Mouse (Mus musculus) heart, adult 2 months (tissue): ENCODE results near the gene C1qtnf5.

Experiments used
- CTCF ChIP-seq: fragments of 200-600 bp; IDR thresholded peaks from 2 replicates; pipeline ENCODE4 v1.8.1; 2022; ENCODE audit warnings: antibody characterized with exemption, mild to moderate bottlenecking, moderate library complexity
- POLR2A ChIP-seq: fragments of 200-500 bp; IDR thresholded peaks from 2 replicates; pipeline ENCODE4 v1.6.1; 2011; ENCODE audit warnings: mild to moderate bottlenecking, low read depth, low read length, control low read depth; ENCODE audit not compliant: insufficient read depth

DNA sequence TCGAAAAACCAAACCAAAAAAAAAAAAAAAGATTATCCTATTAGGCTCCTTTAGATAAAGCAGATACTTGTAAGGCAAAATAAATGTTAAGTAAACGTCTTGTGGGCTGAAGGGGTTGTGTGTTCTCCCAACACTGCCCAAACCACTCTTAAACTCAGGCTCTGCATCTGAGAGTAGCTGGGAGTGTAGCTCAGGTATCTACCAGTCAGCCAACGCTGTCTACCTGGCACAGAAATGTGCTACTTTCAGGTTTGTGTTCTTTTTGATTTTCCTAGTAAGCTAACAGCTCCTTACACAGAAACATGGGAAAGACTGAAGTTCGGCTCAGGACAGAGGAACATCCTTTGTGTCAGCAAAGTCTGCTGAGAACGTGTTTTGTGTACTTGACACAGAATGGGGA lies 25.2 kb downstream of the C1qtnf5 start:
- no peak for TF ChIP-seq POLR2A
- no peak for TF ChIP-seq CTCF
